Mouse (Mus musculus): Measurements from ENCODE around the gene 1700088E04Rik. TPM values are rescaled to one million over a fixed set of nuclear protein-coding genes. Genes with fewer than 3 reads are reported as not detected.

1700088E04Rik gene
- polyA plus RNA-seq (2015; fragmentation: Nextera tagmentation; extraction: Ambion mirVana) = 0.61 and 0.74 TPM in 2 replicates

- WGBS (ENCODE audit: insufficient replicate concordance) = under 1% methylated on average over 57 of the region's 57 CpGs
- ATAC-seq (ENCODE audit: low read depth) (peak; percentile 89), DNase-seq (peak; percentile 93)
- peak within 1 kb of the TSS; percentile 92 for H3K9ac ChIP-seq
- H3K4me3 ChIP-seq (replicated peaks) = peak within 1 kb of the TSS; percentile 92
- peaks cover 29% of the 10 kb centered on the region for H3K36me3 ChIP-seq
- H3K9me3 ChIP-seq (replicated peaks) = no peaks in the 10 kb centered on the region
- 0 out of 2 replicates have a peak, but pooled peaks cover 6% of the 10 kb centered on the region for H3K27me3 ChIP-seq
- H3K4me2 ChIP-seq = peak within 1 kb of the TSS; percentile 95
- H3K27ac ChIP-seq = peak within 1 kb of the TSS; percentile 71
- H3K4me1 ChIP-seq (replicated peaks) = peaks cover 32% of the 10 kb centered on the region
Measured at GRCm38 (mm10) chr15:79140866-79141565, at the start of gene 1700088E04Rik, which contains the start of gene Polr2f. TSS of gene 1700088E04Rik (minus strand) at chr15:79141253. TSS of gene Polr2f (plus strand) at chr15:79141009.

DNA sequence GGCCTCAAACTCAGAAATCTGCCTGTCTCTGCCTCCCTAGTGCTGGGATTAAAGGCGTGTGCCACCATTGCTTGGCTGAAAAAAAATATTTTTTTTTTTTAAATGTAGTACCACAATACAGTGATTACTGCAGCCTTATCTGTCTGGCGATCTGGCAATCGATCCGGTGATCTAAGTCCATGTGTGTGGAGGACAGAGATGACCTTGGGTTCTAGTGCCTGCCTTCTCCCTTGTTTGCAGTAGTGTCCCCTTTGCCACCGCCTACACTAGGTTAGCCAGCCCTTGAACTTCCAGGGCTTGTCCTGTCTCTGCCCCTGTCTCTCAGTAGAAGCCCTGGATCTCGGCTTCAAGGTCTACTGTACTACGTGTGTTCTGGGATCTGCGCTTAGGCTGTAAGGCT lies 46.8 kb upstream of the 1700088E04Rik start:
- WGBS (ENCODE audit: insufficient replicate concordance) = 64% methylated on average over 8 of the region's 8 CpGs
- peak; percentile 48; the same call in 1 of the 2 replicates for ATAC-seq (ENCODE audit: low read depth)
- DNase-seq = no peak

GRCm38 (mm10) chr15:79185213-79185612 lies 44.2 kb upstream of the 1700088E04Rik start:
- peaks cover 5% of the 10 kb centered on the region; the same call in 1 of the 2 replicates for H3K4me1 ChIP-seq (replicated peaks)
- WGBS (ENCODE audit: insufficient replicate concordance) = 66% methylated on average over 10 of the region's 10 CpGs
- H3K9ac ChIP-seq = no peak overlapping the region
- ATAC-seq (ENCODE audit: low read depth) (no peak), DNase-seq (no peak)
- H3K4me2 ChIP-seq = no peak overlapping the region
- no peaks in the 10 kb centered on the region for H3K9me3 ChIP-seq (replicated peaks)
- H3K36me3 ChIP-seq = no peaks in the 10 kb centered on the region
- no peak overlapping the region for H3K27ac ChIP-seq
- no peak overlapping the region for H3K4me3 ChIP-seq (replicated peaks)
- H3K27me3 ChIP-seq = 0 out of 2 replicates have a peak, but pooled peaks cover 3% of the 10 kb centered on the region

More for the DNA sequence above, 46.8 kb upstream of the 1700088E04Rik start:
- Histone ChIP-seq H3K27me3 (no peaks in the 10 kb centered on the region), H3K4me2 (no peak overlapping the region), H3K9me3 (replicated peaks) (no peaks in the 10 kb centered on the region), H3K4me3 (replicated peaks) (no peak overlapping the region), H3K9ac (no peak overlapping the region), H3K4me1 (replicated peaks) (peaks cover 7% of the 10 kb centered on the region), H3K27ac (no peak overlapping the region; the same call in 1 of the 2 replicates), H3K36me3 (no peaks in the 10 kb centered on the region)

GRCm38 (mm10) chr15:79176905-79177304 lies 35.9 kb upstream of the 1700088E04Rik start:
- Histone ChIP-seq H3K4me1 (replicated peaks) (no peaks in the 10 kb centered on the region; the same call in 1 of the 2 replicates), H3K9me3 (replicated peaks) (no peaks in the 10 kb centered on the region), H3K4me3 (replicated peaks) (no peak overlapping the region), H3K27me3 (peaks cover 3% of the 10 kb centered on the region; the same call in 1 of the 2 replicates), H3K4me2 (no peak overlapping the region), H3K9ac (no peak overlapping the region), H3K36me3 (no peaks in the 10 kb centered on the region), H3K27ac (no peak overlapping the region)
- no peak for ATAC-seq (ENCODE audit: low read depth)
- WGBS (ENCODE audit: insufficient replicate concordance) = 61% methylated on average over 6 of the region's 6 CpGs
- DNase-seq = no peak

GRCm38 (mm10) chr15:79166712-79167111 lies 25.7 kb upstream of the 1700088E04Rik start:
- Histone ChIP-seq H3K27ac (no peak overlapping the region), H3K9ac (no peak overlapping the region), H3K27me3 (peaks cover 60% of the 10 kb centered on the region), H3K4me3 (replicated peaks) (no peak overlapping the region), H3K4me2 (no peak overlapping the region), H3K4me1 (replicated peaks) (no peaks in the 10 kb centered on the region; the same call in 1 of the 2 replicates), H3K9me3 (replicated peaks) (no peaks in the 10 kb centered on the region), H3K36me3 (no peaks in the 10 kb centered on the region)
- DNase-seq (no peak), ATAC-seq (ENCODE audit: low read depth) (no peak)
- WGBS (ENCODE audit: insufficient replicate concordance) = 52% methylated on average over 8 of the region's 8 CpGs

DNA sequence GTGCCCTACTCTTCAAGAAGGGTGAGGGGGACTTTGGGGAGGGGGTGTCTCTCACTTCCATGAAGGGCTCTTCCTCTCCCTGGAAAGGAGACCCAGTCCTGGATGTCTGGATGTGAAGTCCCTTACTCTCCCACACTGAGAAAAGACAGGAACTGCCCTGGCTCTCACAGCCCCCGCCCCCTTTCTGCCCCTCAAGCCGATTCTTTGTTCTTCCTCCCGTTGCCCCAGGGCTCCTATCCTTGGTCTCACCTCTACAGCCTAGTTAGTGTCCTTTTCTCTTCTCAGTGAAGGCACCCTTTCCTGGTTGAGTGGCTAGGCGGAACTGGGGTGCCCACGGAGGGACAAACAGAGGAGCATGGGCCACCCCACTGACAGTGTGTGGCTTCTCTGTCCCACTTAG lies 24.1 kb upstream of the 1700088E04Rik start, which contains the start of gene Sox10:
Gene Sox10 (minus strand): TSS at position 101 of the 400 bp plus-strand sequence.
- H3K4me2 ChIP-seq = no peak within 1 kb of the TSS
- H3K9ac ChIP-seq = no peak within 1 kb of the TSS
- H3K4me1 ChIP-seq (replicated peaks) = no peaks in the 10 kb centered on the region; the same call in 1 of the 2 replicates
- H3K27ac ChIP-seq = no peak within 1 kb of the TSS
- ATAC-seq (ENCODE audit: low read depth) (no peak), DNase-seq (no peak)
- H3K27me3 ChIP-seq = peaks cover 72% of the 10 kb centered on the region
- H3K4me3 ChIP-seq (replicated peaks) = no peak within 1 kb of the TSS
- 41% methylated on average over 5 of the region's 5 CpGs for WGBS (ENCODE audit: insufficient replicate concordance)
- H3K36me3 ChIP-seq = no peaks in the 10 kb centered on the region
- no peaks in the 10 kb centered on the region for H3K9me3 ChIP-seq (replicated peaks)

- H3K4me2 ChIP-seq = no peak overlapping the region
- DNase-seq = no peak
- no peak overlapping the region for H3K9ac ChIP-seq
- H3K36me3 ChIP-seq = no peaks in the 10 kb centered on the region
- H3K4me3 ChIP-seq (replicated peaks) = no peak overlapping the region
- H3K9me3 ChIP-seq (replicated peaks) = no peaks in the 10 kb centered on the region
- no peak overlapping the region for H3K27ac ChIP-seq
- no peak for ATAC-seq (ENCODE audit: low read depth)
- WGBS (ENCODE audit: insufficient replicate concordance) = 8% methylated on average over 15 of the region's 15 CpGs
- peaks cover 81% of the 10 kb centered on the region for H3K27me3 ChIP-seq
- H3K4me1 ChIP-seq (replicated peaks) = no peaks in the 10 kb centered on the region; the same call in 1 of the 2 replicates
Measured at GRCm38 (mm10) chr15:79164251-79164650, 23.2 kb upstream of the 1700088E04Rik start.

DNA sequence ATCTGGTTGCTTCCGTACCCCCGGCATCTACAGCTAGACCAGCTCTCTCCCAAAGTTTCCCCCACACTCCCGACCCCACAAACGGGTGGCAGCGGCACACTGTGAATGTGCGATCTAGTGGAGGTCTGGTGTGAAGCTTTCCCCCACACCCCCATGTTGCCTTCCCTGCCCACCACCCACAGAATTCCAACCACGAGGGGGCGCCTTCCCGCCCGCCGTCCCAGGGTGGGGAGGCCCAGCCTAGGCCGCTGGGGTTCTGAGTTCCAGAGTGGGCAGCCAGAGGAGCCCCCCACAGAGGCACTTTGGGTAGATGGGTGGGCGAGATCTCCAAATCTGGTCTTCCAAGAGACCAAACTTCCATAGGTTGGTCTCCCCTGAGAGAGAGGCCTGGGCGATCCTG lies 21.8 kb upstream of the 1700088E04Rik start:
- no peaks in the 10 kb centered on the region for H3K9me3 ChIP-seq (replicated peaks)
- H3K36me3 ChIP-seq = no peaks in the 10 kb centered on the region
- DNase-seq (no peak), ATAC-seq (ENCODE audit: low read depth) (no peak)
- H3K4me2 ChIP-seq = no peak overlapping the region
- no peak overlapping the region for H3K9ac ChIP-seq
- peaks cover 91% of the 10 kb centered on the region for H3K27me3 ChIP-seq
- H3K4me1 ChIP-seq (replicated peaks) = no peaks in the 10 kb centered on the region; the same call in 1 of the 2 replicates
- no peak overlapping the region for H3K27ac ChIP-seq
- no peak overlapping the region for H3K4me3 ChIP-seq (replicated peaks)
- 32% methylated on average over 14 of the region's 14 CpGs for WGBS (ENCODE audit: insufficient replicate concordance)

DNA sequence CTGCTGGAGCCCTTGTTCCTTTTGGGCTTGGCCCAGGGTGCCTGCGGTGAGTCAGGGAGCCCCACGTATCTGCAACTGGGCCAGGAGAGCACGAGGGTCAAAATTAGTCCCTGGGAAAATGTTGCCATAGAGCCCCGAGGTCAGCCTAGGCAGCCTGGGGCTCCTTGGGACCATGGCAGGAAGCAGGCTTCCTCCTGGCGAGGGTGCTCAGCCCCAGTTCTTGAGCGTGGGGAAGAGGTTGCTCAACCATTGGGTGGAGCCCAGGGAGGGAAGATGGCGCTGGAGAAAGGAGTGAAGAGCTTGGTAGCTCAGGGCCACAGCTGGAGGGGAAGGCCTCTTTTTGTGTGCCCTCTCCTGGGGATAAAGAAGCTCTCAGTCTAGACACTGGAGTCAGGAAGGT lies 21.2 kb upstream of the 1700088E04Rik start:
- H3K4me2 ChIP-seq = no peak overlapping the region
- H3K27me3 ChIP-seq = peaks cover 91% of the 10 kb centered on the region
- no peaks in the 10 kb centered on the region for H3K9me3 ChIP-seq (replicated peaks)
- H3K4me3 ChIP-seq (replicated peaks) = no peak overlapping the region
- no peak overlapping the region for H3K9ac ChIP-seq
- no peaks in the 10 kb centered on the region; the same call in 1 of the 2 replicates for H3K4me1 ChIP-seq (replicated peaks)
- no peak overlapping the region for H3K27ac ChIP-seq
- 33% methylated on average over 7 of the region's 7 CpGs for WGBS (ENCODE audit: insufficient replicate concordance)
- DNase-seq (no peak), ATAC-seq (ENCODE audit: low read depth) (no peak)
- no peaks in the 10 kb centered on the region for H3K36me3 ChIP-seq

DNA sequence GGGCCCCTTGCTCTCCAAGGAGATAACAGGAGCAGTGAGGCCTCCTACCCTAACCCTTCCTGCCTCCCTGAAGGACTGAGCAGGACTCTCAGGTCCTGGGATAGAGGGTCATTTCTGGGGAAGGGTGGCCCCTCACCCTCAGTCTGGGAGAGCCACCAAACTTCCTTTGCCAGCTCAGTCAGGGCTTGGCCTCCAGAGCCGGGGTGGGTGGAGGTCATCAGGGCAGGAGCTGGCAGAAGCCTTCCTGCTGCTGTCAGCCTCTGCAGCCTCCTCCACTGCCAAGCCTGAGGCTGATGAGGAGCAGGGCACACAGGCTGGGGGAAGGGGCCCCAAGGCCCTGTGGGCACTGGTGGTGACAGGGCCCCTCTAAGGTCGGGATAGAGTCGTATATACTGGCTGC lies 14.5 kb upstream of the 1700088E04Rik start:
- H3K4me1 ChIP-seq (replicated peaks) = peaks cover 20% of the 10 kb centered on the region
- H3K9me3 ChIP-seq (replicated peaks) = no peaks in the 10 kb centered on the region
- DNase-seq (no peak), ATAC-seq (ENCODE audit: low read depth) (no peak)
- peaks cover 26% of the 10 kb centered on the region for H3K27me3 ChIP-seq
- H3K27ac ChIP-seq = no peak overlapping the region
- no peak overlapping the region for H3K4me2 ChIP-seq
- H3K4me3 ChIP-seq (replicated peaks) = no peak overlapping the region
- H3K9ac ChIP-seq = no peak overlapping the region
- 37% methylated on average over 3 of the region's 3 CpGs for WGBS (ENCODE audit: insufficient replicate concordance)
- peaks cover 19% of the 10 kb centered on the region for H3K36me3 ChIP-seq

GRCm38 (mm10) chr15:79152709-79153108 lies 11.7 kb upstream of the 1700088E04Rik start:
- peaks cover 45% of the 10 kb centered on the region for H3K36me3 ChIP-seq
- no peak overlapping the region for H3K9ac ChIP-seq
- DNase-seq (no peak), ATAC-seq (ENCODE audit: low read depth) (no peak)
- H3K27me3 ChIP-seq = no peaks in the 10 kb centered on the region
- 73% methylated on average over 6 of the region's 6 CpGs for WGBS (ENCODE audit: insufficient replicate concordance)
- H3K4me3 ChIP-seq (replicated peaks) = no peak overlapping the region
- H3K9me3 ChIP-seq (replicated peaks) = no peaks in the 10 kb centered on the region
- H3K4me1 ChIP-seq (replicated peaks) = peaks cover 20% of the 10 kb centered on the region
- H3K27ac ChIP-seq = no peak overlapping the region
- H3K4me2 ChIP-seq = no peak overlapping the region

Measured in liver, embryonic 13.5 days (tissue).